Comparison of ENCODE assay signal across 36 mouse cellular contexts in genomic region chr17:66619255-66619826, GRCm38 (mm10). TPM values are rescaled to one million over a fixed set of nuclear protein-coding genes. Genes with fewer than 3 reads are reported as not detected.
A peak's percentile ranks its signal among the peaks of the same experiment; 100 is the strongest.
DNase-seq lines count a peak whose midpoint lies in the region; ATAC-seq and TF ChIP-seq lines count a peak whose summit lies in the region.
"Had no signal": no experiment of that assay in that cellular context is flagged by ENCODE, and none has a peak within 500 bp of the region (broad histone marks: within the 10 kb centered on the region; RNA-seq: fewer than 3 reads in every experiment).

No protein-coding gene starts in this region.

- no peak for TF ChIP-seq CTCF in forebrain, postnatal 0 days (IDR thresholded peaks at IDR 0.05; ENCODE audit: low read depth)

- ATAC-seq in forebrain, embryonic 11.5 days (replicated peaks; ENCODE audit: low FRiP score) = no peak
- no peak for ATAC-seq in forebrain, postnatal 0 days
- peak; percentile 30; the same call in 1 of the 2 replicates for ATAC-seq in midbrain, embryonic 11.5 days (ENCODE audit: low FRiP score)
- peak; percentile 62; the same call in 1 of the 2 replicates for ATAC-seq in midbrain, embryonic 13.5 days
- peak; percentile 75; the same call in 1 of the 2 replicates for ATAC-seq in neural tube, embryonic 14.5 days (ENCODE audit: low read depth)
- ATAC-seq: activated CD4-positive, CD25-positive, alpha-beta regulatory T cell, adult 4 months; forebrain, embryonic 15.5 days; lung, postnatal 0 days had no signal

- no peaks in the 10 kb centered on the region for H3K27me3 ChIP-seq in forebrain, embryonic 11.5 days (ENCODE audit: control insufficient read depth, insufficient read depth, low read length)
- no peaks in the 10 kb centered on the region for H3K27me3 ChIP-seq in forebrain, postnatal 0 days (ENCODE audit: insufficient read depth, low read length)
- no peaks in the 10 kb centered on the region for H3K27me3 ChIP-seq in midbrain, embryonic 11.5 days (ENCODE audit: control insufficient read depth, insufficient read depth, low read length)
- no peaks in the 10 kb centered on the region for H3K27me3 ChIP-seq in midbrain, embryonic 10.5 days (ENCODE audit: low read depth, poor library complexity, severe bottlenecking)
- H3K27me3 ChIP-seq in midbrain, embryonic 13.5 days = no peaks in the 10 kb centered on the region
- H3K27me3 ChIP-seq in neural tube, embryonic 14.5 days (ENCODE audit: control insufficient read depth, insufficient read depth, low read length) = no peaks in the 10 kb centered on the region
- H3K27me3 ChIP-seq: CH12.LX; embryonic facial prominence, embryonic 15.5 days; forebrain, embryonic 15.5 days; limb, embryonic 15.5 days; liver, embryonic 13.5 days had no signal

- H3K27ac ChIP-seq in forebrain, embryonic 11.5 days (ENCODE audit: low read depth, low read length) = no peak overlapping the region
- no peak overlapping the region for H3K27ac ChIP-seq in forebrain, postnatal 0 days (ENCODE audit: low read depth, low read length)
- H3K27ac ChIP-seq in midbrain, embryonic 11.5 days (ENCODE audit: low read depth, low read length) = no peak overlapping the region
- no peak overlapping the region for H3K27ac ChIP-seq in midbrain, embryonic 10.5 days (replicated peaks)
- peak overlapping the region; percentile 60; the same call in 1 of the 2 replicates for H3K27ac ChIP-seq in midbrain, embryonic 13.5 days
- no peak overlapping the region for H3K27ac ChIP-seq in neural tube, embryonic 14.5 days (ENCODE audit: low read depth, low read length)
- H3K27ac ChIP-seq: embryonic facial prominence, embryonic 10.5 days; embryonic facial prominence, embryonic 15.5 days; forebrain, embryonic 15.5 days; gastrocnemius, adult 2 months; limb, embryonic 10.5 days; limb, embryonic 15.5 days; liver, embryonic 13.5 days; stomach, postnatal 0 days had no signal

- no peaks in the 10 kb centered on the region for H3K4me1 ChIP-seq in forebrain, embryonic 11.5 days (replicated peaks; ENCODE audit: control insufficient read depth, insufficient read depth, low read length)
- no peaks in the 10 kb centered on the region for H3K4me1 ChIP-seq in forebrain, postnatal 0 days (ENCODE audit: insufficient read depth)
- H3K4me1 ChIP-seq in midbrain, embryonic 11.5 days (ENCODE audit: control insufficient read depth, insufficient read depth, low read length) = no peaks in the 10 kb centered on the region
- H3K4me1 ChIP-seq in midbrain, embryonic 10.5 days = no peaks in the 10 kb centered on the region
- 0 out of 2 replicates have a peak, but pooled peaks cover 4% of the 10 kb centered on the region for H3K4me1 ChIP-seq in midbrain, embryonic 13.5 days (replicated peaks)
- H3K4me1 ChIP-seq in neural tube, embryonic 14.5 days (ENCODE audit: control insufficient read depth, insufficient read depth, low read length) = no peaks in the 10 kb centered on the region; the same call in 1 of the 2 replicates
- H3K4me1 ChIP-seq: embryonic facial prominence, embryonic 10.5 days; embryonic facial prominence, embryonic 15.5 days; forebrain, embryonic 15.5 days; limb, embryonic 10.5 days; limb, embryonic 15.5 days; liver, embryonic 13.5 days had no signal

- no peak overlapping the region for H3K4me3 ChIP-seq in forebrain, embryonic 11.5 days (ENCODE audit: low read depth, low read length)
- no peak overlapping the region for H3K4me3 ChIP-seq in forebrain, postnatal 0 days (ENCODE audit: low read depth, low read length)
- H3K4me3 ChIP-seq in midbrain, embryonic 11.5 days (ENCODE audit: low read depth, low read length) = no peak overlapping the region
- H3K4me3 ChIP-seq in midbrain, embryonic 10.5 days = no peak overlapping the region
- no peak overlapping the region for H3K4me3 ChIP-seq in midbrain, embryonic 13.5 days (replicated peaks)
- no peak overlapping the region for H3K4me3 ChIP-seq in neural tube, embryonic 14.5 days (ENCODE audit: low read depth, low read length)
- H3K4me3 ChIP-seq: embryonic facial prominence, embryonic 10.5 days; embryonic facial prominence, embryonic 15.5 days; forebrain, embryonic 15.5 days; gastrocnemius, adult 2 months; limb, embryonic 10.5 days; limb, embryonic 15.5 days; liver, embryonic 13.5 days; myocyte had no signal

- no peaks in the 10 kb centered on the region for H3K36me3 ChIP-seq in forebrain, embryonic 11.5 days (ENCODE audit: control insufficient read depth, insufficient read depth, low read length)
- H3K36me3 ChIP-seq in forebrain, postnatal 0 days (ENCODE audit: insufficient read depth) = no peaks in the 10 kb centered on the region
- H3K36me3 ChIP-seq in midbrain, embryonic 11.5 days (ENCODE audit: control insufficient read depth, insufficient read depth, low read length) = no peaks in the 10 kb centered on the region
- H3K36me3 ChIP-seq in midbrain, embryonic 10.5 days = no peaks in the 10 kb centered on the region
- H3K36me3 ChIP-seq in midbrain, embryonic 13.5 days = no peaks in the 10 kb centered on the region
- H3K36me3 ChIP-seq in neural tube, embryonic 14.5 days (ENCODE audit: control insufficient read depth, insufficient read depth, low read length) = no peaks in the 10 kb centered on the region
- H3K36me3 ChIP-seq: embryonic facial prominence, embryonic 10.5 days; embryonic facial prominence, embryonic 15.5 days; forebrain, embryonic 15.5 days; limb, embryonic 10.5 days; limb, embryonic 15.5 days; liver, embryonic 13.5 days had no signal

- whole genome bisulfite sequencing in forebrain, embryonic 11.5 days = 90% methylated on average over 3 of the region's 3 CpGs
- WGBS in forebrain, postnatal 0 days = 84% methylated on average over 3 of the region's 3 CpGs
- 82% methylated on average over 3 of the region's 3 CpGs for WGBS in midbrain, embryonic 11.5 days
- 91% methylated on average over 3 of the region's 3 CpGs for WGBS in midbrain, embryonic 10.5 days
- 64% methylated on average over 3 of the region's 3 CpGs for WGBS in midbrain, embryonic 13.5 days
- 56% methylated on average over 3 of the region's 3 CpGs for WGBS in neural tube, embryonic 14.5 days

- H3K9ac ChIP-seq in forebrain, embryonic 11.5 days (ENCODE audit: low read length) = no peak overlapping the region
- H3K9ac ChIP-seq in forebrain, postnatal 0 days = no peak overlapping the region
- no peak overlapping the region for H3K9ac ChIP-seq in midbrain, embryonic 11.5 days (ENCODE audit: low read length)
- H3K9ac ChIP-seq in midbrain, embryonic 13.5 days (replicated peaks) = no peak overlapping the region
- H3K9ac ChIP-seq in neural tube, embryonic 14.5 days (replicated peaks; ENCODE audit: low read depth, low read length) = no peak overlapping the region
- H3K9ac ChIP-seq: embryonic facial prominence, embryonic 15.5 days; forebrain, embryonic 15.5 days; limb, embryonic 15.5 days; liver, embryonic 13.5 days had no signal

- no peak overlapping the region for H3K4me2 ChIP-seq in forebrain, embryonic 11.5 days (ENCODE audit: low read depth, low read length, severe bottlenecking)
- H3K4me2 ChIP-seq in forebrain, postnatal 0 days (ENCODE audit: low read depth) = no peak overlapping the region
- H3K4me2 ChIP-seq in midbrain, embryonic 11.5 days = no peak overlapping the region
- H3K4me2 ChIP-seq in midbrain, embryonic 13.5 days (replicated peaks) = no peak overlapping the region
- no peak overlapping the region for H3K4me2 ChIP-seq in neural tube, embryonic 14.5 days (ENCODE audit: low read depth, low read length)
- H3K4me2 ChIP-seq: embryonic facial prominence, embryonic 15.5 days; forebrain, embryonic 15.5 days; heart, embryonic 11.5 days; limb, embryonic 15.5 days; liver, embryonic 13.5 days had no signal

- no peaks in the 10 kb centered on the region for H3K9me3 ChIP-seq in forebrain, embryonic 11.5 days (ENCODE audit: control insufficient read depth, low read length)
- H3K9me3 ChIP-seq in forebrain, postnatal 0 days (ENCODE audit: low read length) = no peaks in the 10 kb centered on the region
- H3K9me3 ChIP-seq in midbrain, embryonic 11.5 days (ENCODE audit: control insufficient read depth, low read length) = no peaks in the 10 kb centered on the region
- H3K9me3 ChIP-seq in midbrain, embryonic 10.5 days (replicated peaks) = no peaks in the 10 kb centered on the region
- no peaks in the 10 kb centered on the region for H3K9me3 ChIP-seq in midbrain, embryonic 13.5 days
- H3K9me3 ChIP-seq in neural tube, embryonic 14.5 days (ENCODE audit: control insufficient read depth, low read length) = no peaks in the 10 kb centered on the region
- H3K9me3 ChIP-seq: embryonic facial prominence, embryonic 10.5 days; embryonic facial prominence, embryonic 15.5 days; forebrain, embryonic 15.5 days; limb, embryonic 10.5 days; limb, embryonic 15.5 days; liver, embryonic 13.5 days had no signal

- DNase-seq in forebrain, embryonic 11.5 days (ENCODE audit: low spot score) = peak; percentile 31
- DNase-seq in forebrain, postnatal 0 days = no peak
- no peak for DNase-seq in midbrain, embryonic 11.5 days (ENCODE audit: low spot score, missing footprints)
- DNase-seq in midbrain, embryonic 10.5 days (ENCODE audit: low spot score) = no peak
- DNase-seq in lung, postnatal 10 days = no peak
- no peak for DNase-seq in heart, postnatal 4 days
- DNase-seq: adrenal gland, adult 2 months; adrenal gland, postnatal 36 days; cerebellum, adult 2 months; cerebellum, postnatal 25 days; gastrocnemius, adult 2 months; gastrocnemius, postnatal 36 days; heart, adult 18-20 months; heart, postnatal 36 days; kidney, adult 9 months; kidney, postnatal 10 days; liver, embryonic 13.5 days; lung, adult 18-20 months; right cerebral cortex, adult 18-20 months; spleen, adult 18-20 months; thymus, adult 18-20 months; thymus, postnatal 25 days had no signal

RNA-seq across cellular contexts. Expression of gene Themis3, which starts 24.9 kb away (rescaled TPM):
- not detected in 2 replicates for polyA plus RNA-seq in forebrain, embryonic 11.5 days (2014; fragmentation: Nextera tagmentation; extraction: Ambion mirVana)
- 0.08 TPM in 1 of 2 replicates, not detected in the other for total RNA-seq in forebrain, postnatal 0 days (2014; rRNA removed)
- not detected in 2 replicates for polyA plus RNA-seq in forebrain, postnatal 0 days (2015; fragmentation: Nextera tagmentation; extraction: Ambion mirVana)
- polyA plus RNA-seq in midbrain, embryonic 11.5 days (2014; fragmentation: Nextera tagmentation; extraction: Ambion mirVana) = not detected in 2 replicates
- polyA plus RNA-seq in midbrain, embryonic 10.5 days (2016; fragmentation: Nextera tagmentation; extraction: Ambion mirVana) = not detected in 2 replicates
- polyA plus RNA-seq in midbrain, embryonic 13.5 days (2015; fragmentation: Nextera tagmentation; extraction: Ambion mirVana) = not detected in 2 replicates
- polyA plus RNA-seq in neural tube, embryonic 14.5 days (2014; fragmentation: Nextera tagmentation; extraction: Ambion mirVana) = not detected in 2 replicates
- total RNA-seq in heart, postnatal 4 days (2021) = under 1 TPM; 0.16 to 0.24 TPM
- total RNA-seq: adrenal gland, adult 2 months; adrenal gland, postnatal 36 days; CH12.LX; heart, adult 18-20 months; heart, postnatal 36 days had no signal
- polyA plus RNA-seq: activated CD4-positive, CD25-positive, alpha-beta regulatory T cell, adult 4 months; adrenal gland, adult 2 months; C2C12; cerebellum, adult 2 months; embryonic facial prominence, embryonic 10.5 days; embryonic facial prominence, embryonic 15.5 days; forebrain, embryonic 15.5 days; heart, embryonic 11.5 days; limb, embryonic 10.5 days; liver, embryonic 13.5 days; myocyte had no signal

Comparison
In these comparisons a context has a peak if more than half of its experiments do, and no peak if none do; other contexts are left out.
1. ATAC-seq: peak in midbrain, embryonic 11.5 days (single experiment), midbrain, embryonic 13.5 days (single experiment) and neural tube, embryonic 14.5 days (single experiment); none in forebrain, embryonic 11.5 days (single experiment) and forebrain, postnatal 0 days (single experiment).